Mouse (Mus musculus): ENCODE data around the gene Lfng. TPM values are rescaled to one million over a fixed set of nuclear protein-coding genes. Genes with fewer than 3 reads are reported as not detected.

Gene Lfng
- total RNA-seq, 2 experiments from 2014 or later: 35.8 to 39.7 TPM

- DNase-seq (ENCODE audit: low spot score in 2 of 2): no peak
Observed at GRCm38 (mm10) chr5:140661427-140661826, 54.3 kb downstream of the Lfng start.

- DNase-seq (ENCODE audit: low spot score in 2 of 2): no peak
Observed at GRCm38 (mm10) chr5:140661875-140662643, 54.9 kb downstream of the Lfng start.

GRCm38 (mm10) chr5:140662741-140663592 is 55.8 kb downstream of the Lfng start:
- DNase-seq (ENCODE audit: low spot score in 2 of 2): no peak

DNA sequence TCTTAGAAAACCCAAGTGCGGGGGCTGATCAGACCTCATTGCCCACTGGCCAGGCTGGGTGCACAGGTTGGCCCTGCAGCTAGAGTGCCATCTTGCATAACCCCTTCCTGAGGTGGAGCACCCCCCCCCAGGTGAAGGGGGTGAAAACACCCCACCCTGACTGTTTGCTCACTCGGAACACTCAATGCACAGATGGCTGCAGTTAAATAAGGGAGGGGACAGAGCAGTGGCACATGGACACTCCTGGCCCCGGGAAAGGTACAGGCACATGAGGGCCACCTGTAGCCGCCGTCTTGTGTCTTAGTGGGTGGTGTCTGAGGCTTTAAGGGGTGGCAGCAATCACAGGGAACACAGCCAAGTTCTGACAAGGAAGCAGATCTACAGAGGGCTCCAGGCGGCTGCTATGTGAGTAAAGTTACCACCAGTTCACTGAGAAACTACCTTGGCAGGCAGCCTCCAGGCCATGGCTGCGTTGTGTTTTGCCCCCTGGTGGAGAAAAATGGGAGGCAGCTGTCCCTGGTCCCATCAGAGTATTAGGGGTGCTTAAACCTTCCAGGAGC is 56.6 kb downstream of the Lfng start:
- DNase-seq (ENCODE audit: low spot score in 2 of 2): peak in 1 of 2 experiments; percentile 69

Other genes starting within 250 kb of the Lfng start
- gene Snx8, start 218.1 kb upstream of the Lfng start, total RNA-seq (2021): 10 to 100 TPM; 13.1 to 13.3 TPM
- 100 to 1,000 TPM; 105 to 112 TPM for gene Eif3b, start 188.0 kb upstream of the Lfng start, total RNA-seq (2021)
- not detected for gene Gm4869, start 161.7 kb upstream of the Lfng start, total RNA-seq (2021)
- gene Chst12, start 101.8 kb upstream of the Lfng start, total RNA-seq (2021): 10 to 100 TPM; 17.9 to 18.2 TPM
- not detected for gene Grifin, start 42.2 kb upstream of the Lfng start, total RNA-seq (2021)
- gene Ttyh3, start 41.7 kb downstream of the Lfng start, total RNA-seq (2021): 100 to 1,000 TPM; 357 to 365 TPM
- gene Iqce, start 95.1 kb downstream of the Lfng start, total RNA-seq (2021): 10 to 100 TPM; 43.3 to 53.8 TPM
- gene Brat1, start 97.7 kb downstream of the Lfng start, total RNA-seq (2021): 10 to 100 TPM; 26.5 to 26.9 TPM
- gene Amz1, start 116.8 kb downstream of the Lfng start, total RNA-seq (2021): 10 to 100 TPM; 23.9 to 24.1 TPM
- gene Gna12, start 223.1 kb downstream of the Lfng start, total RNA-seq (2021): 10 to 100 TPM; 88.7 to 96.0 TPM